Mouse (Mus musculus): Measurements from ENCODE around the gene Entpd7. TPM values are rescaled to one million over a fixed set of nuclear protein-coding genes. Genes with fewer than 3 reads are reported as not detected.

The Entpd7 gene
- polyA plus RNA-seq, 1 experiment from 2014 or later, result 3.0 TPM

- no peak overlapping the region for H3K27ac ChIP-seq
- H3K4me2 ChIP-seq, result no peak overlapping the region
- H3K27me3 ChIP-seq, result no peaks in the 10 kb centered on the region
- DNase-seq (no peak), ATAC-seq (ENCODE audit: low read depth) (no peak)
- H3K9ac ChIP-seq, result no peak overlapping the region
- H3K4me1 ChIP-seq (replicated peaks), result peaks cover 24% of the 10 kb centered on the region
- no peak overlapping the region for H3K4me3 ChIP-seq (replicated peaks)
- H3K36me3 ChIP-seq, result no peaks in the 10 kb centered on the region
- WGBS (ENCODE audit: insufficient replicate concordance), result 68% methylated on average over 4 of the region's 4 CpGs
- H3K9me3 ChIP-seq (replicated peaks), result no peaks in the 10 kb centered on the region
These were observed 87.1 kb downstream of the Entpd7 start for GRCm38 (mm10) chr19:43776561-43776960.

GRCm38 (mm10) chr19:43777308-43777707 is 87.8 kb downstream of the Entpd7 start:
- H3K36me3 ChIP-seq, result no peaks in the 10 kb centered on the region
- no peaks in the 10 kb centered on the region for H3K27me3 ChIP-seq
- WGBS (ENCODE audit: insufficient replicate concordance), result 58% methylated on average over 2 of the region's 2 CpGs
- no peak overlapping the region for H3K9ac ChIP-seq
- DNase-seq (no peak), ATAC-seq (ENCODE audit: low read depth) (no peak)
- no peak overlapping the region for H3K4me3 ChIP-seq (replicated peaks)
- H3K27ac ChIP-seq, result no peak overlapping the region
- no peak overlapping the region for H3K4me2 ChIP-seq
- no peaks in the 10 kb centered on the region for H3K9me3 ChIP-seq (replicated peaks)
- peaks cover 20% of the 10 kb centered on the region for H3K4me1 ChIP-seq (replicated peaks)

- Histone ChIP-seq H3K9me3 (replicated peaks) (no peaks in the 10 kb centered on the region), H3K27ac (no peak overlapping the region), H3K9ac (no peak overlapping the region)
These were observed 90.9 kb downstream of the Entpd7 start for GRCm38 (mm10) chr19:43780391-43780790.

GRCm38 (mm10) chr19:43781980-43782379 is 92.5 kb downstream of the Entpd7 start, which contains the start of gene Abcc2:
Gene Abcc2, plus strand, starts transcription at chr19:43782192.
- H3K27me3 ChIP-seq, result no peaks in the 10 kb centered on the region
- DNase-seq (no peak), ATAC-seq (ENCODE audit: low read depth) (peak; percentile 79)
- peak within 1 kb of the TSS; percentile 38 for H3K4me3 ChIP-seq (replicated peaks)
- WGBS (ENCODE audit: insufficient replicate concordance), result 53% methylated on average over 3 of the region's 3 CpGs
- no peaks in the 10 kb centered on the region for H3K9me3 ChIP-seq (replicated peaks)
- peaks cover 6% of the 10 kb centered on the region for H3K4me1 ChIP-seq (replicated peaks)
- H3K36me3 ChIP-seq, result no peaks in the 10 kb centered on the region
- peak within 1 kb of the TSS; percentile 32; the same call in 1 of the 2 replicates for H3K27ac ChIP-seq
- peak within 1 kb of the TSS; percentile 18; the same call in 1 of the 2 replicates for H3K4me2 ChIP-seq
- peak within 1 kb of the TSS; percentile 26; the same call in 1 of the 2 replicates for H3K9ac ChIP-seq

More at GRCm38 (mm10) chr19:43780391-43780790, 90.9 kb downstream of the Entpd7 start:
- peaks cover 8% of the 10 kb centered on the region for H3K4me1 ChIP-seq (replicated peaks)
- H3K27me3 ChIP-seq, result no peaks in the 10 kb centered on the region
- ATAC-seq (ENCODE audit: low read depth) (no peak), DNase-seq (no peak)
- no peak overlapping the region for H3K4me3 ChIP-seq (replicated peaks)
- no peaks in the 10 kb centered on the region for H3K36me3 ChIP-seq
- WGBS (ENCODE audit: insufficient replicate concordance), result 44% methylated on average over 5 of the region's 5 CpGs
- H3K4me2 ChIP-seq, result no peak overlapping the region

Other genes starting within 250 kb of the Entpd7 start
- gene Cnnm1, start 249.2 kb upstream of the Entpd7 start, polyA plus RNA-seq (2015; fragmentation: Nextera tagmentation; extraction: Ambion mirVana), result 0.07 and 0.37 TPM in 2 replicates
- 22.0 and 24.0 TPM in 2 replicates for gene Got1, start 165.1 kb upstream of the Entpd7 start, polyA plus RNA-seq (2015; fragmentation: Nextera tagmentation; extraction: Ambion mirVana)
- gene Nkx2-3, start 77.3 kb upstream of the Entpd7 start, polyA plus RNA-seq (2015; fragmentation: Nextera tagmentation; extraction: Ambion mirVana), result 0.21 and 0.23 TPM in 2 replicates
- gene Slc25a28, start 14.8 kb upstream of the Entpd7 start, polyA plus RNA-seq (2015; fragmentation: Nextera tagmentation; extraction: Ambion mirVana), result 6.3 and 6.8 TPM in 2 replicates
- gene Cutc, start 63.3 kb downstream of the Entpd7 start, polyA plus RNA-seq (2015; fragmentation: Nextera tagmentation; extraction: Ambion mirVana), result 14.7 and 14.8 TPM in 2 replicates
- gene Cox15, start 63.3 kb downstream of the Entpd7 start, polyA plus RNA-seq (2015; fragmentation: Nextera tagmentation; extraction: Ambion mirVana), result 7.0 TPM in 2 replicates
- 8.5 and 8.9 TPM in 2 replicates for gene Abcc2, start 92.5 kb downstream of the Entpd7 start, polyA plus RNA-seq (2015; fragmentation: Nextera tagmentation; extraction: Ambion mirVana)

Measured in liver, embryonic 13.5 days (tissue).